Mouse (Mus musculus): ENCODE measurements around the gene Dpep1. TPM values are rescaled to one million over a fixed set of nuclear protein-coding genes. Genes with fewer than 3 reads are reported as not detected.

Gene Dpep1
- total RNA-seq, 1 experiment: not detected

DNA sequence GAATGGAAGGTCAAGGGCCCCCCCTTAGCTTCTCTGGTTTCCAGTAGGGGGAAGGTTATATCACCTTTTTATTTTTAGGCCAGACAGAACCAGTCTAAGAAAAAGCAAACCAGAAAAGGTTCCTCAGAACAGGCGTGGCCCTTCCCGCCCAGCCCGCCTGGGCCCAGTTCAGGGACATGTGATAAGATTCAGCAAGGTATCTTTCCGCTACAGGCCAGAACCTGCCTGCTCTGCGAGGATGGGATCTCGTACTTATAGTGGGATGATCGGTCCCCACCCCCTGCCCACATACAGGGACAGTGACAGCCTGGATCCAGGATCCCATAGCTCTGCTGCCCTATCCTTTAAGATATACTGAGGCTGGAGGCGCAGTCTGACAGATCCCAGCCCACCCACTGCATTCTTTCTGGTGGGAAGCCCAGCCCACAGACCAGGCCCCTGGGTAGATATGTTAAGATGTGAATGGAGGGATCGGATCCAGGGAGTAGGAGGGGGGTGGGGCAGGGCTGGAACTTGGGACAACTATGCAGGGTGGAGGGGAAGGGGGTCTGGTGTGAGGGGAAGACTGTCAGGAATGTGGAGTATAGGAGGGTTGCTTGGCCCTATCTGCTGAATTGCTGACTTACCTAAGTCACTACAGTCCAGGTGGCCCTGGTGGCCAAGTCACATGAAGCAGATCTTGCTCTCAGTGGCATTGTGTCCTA, 29.8 kb upstream of the Dpep1 start:
- peaks cover 0 to 7% of the 10 kb centered on the region in 2 experiments; a peak in 1 of 4 replicates for H3K4me1 ChIP-seq (ENCODE audit: control insufficient read depth in 2 of 2, insufficient read depth in 2 of 2, low read length in 2 of 2, poor library complexity in 1 of 2)
- in situ Hi-C loops (cut with MboI; ENCODE audit: low sequenced_read_pairs in 2 of 2, unreplicated experiment in 2 of 2): no loop called here
- H3K9me3 ChIP-seq (ENCODE audit: control insufficient read depth, insufficient read depth, low read depth, low read length): no peaks in the 10 kb centered on the region
- no peak overlapping the region for H3K4me3 ChIP-seq (ENCODE audit: insufficient read depth in 1 of 2, low read depth in 1 of 2, low read length in 2 of 2, poor library complexity in 1 of 2, severe bottlenecking in 1 of 2)
- no peak for DNase-seq (ENCODE audit: low read depth, low spot score)
- H3K27ac ChIP-seq (ENCODE audit: insufficient read depth, low read depth, low read length, poor library complexity, severe bottlenecking): no peak overlapping the region
- no peaks in the 10 kb centered on the region for H3K36me3 ChIP-seq (ENCODE audit: control insufficient read depth, insufficient read depth, low read length, poor library complexity, severe bottlenecking)
- TF ChIP-seq CHD2 (IDR thresholded peaks at IDR 0.05; ENCODE audit: low read depth, low read length) (no peak), MAFK (IDR thresholded peaks at IDR 0.05; ENCODE audit: insufficient read depth, low read depth, low read length) (no peak), ZNF384 (IDR thresholded peaks at IDR 0.05; ENCODE audit: low read depth, low read length) (no peak), ZC3H11A (IDR thresholded peaks at IDR 0.05; ENCODE audit: borderline replicate concordance, low read depth, low read length) (no peak), HCFC1 (IDR thresholded peaks at IDR 0.05; ENCODE audit: borderline replicate concordance, insufficient read depth, low read length) (no peak)
- no peak overlapping the region for H3K9ac ChIP-seq (ENCODE audit: insufficient read depth, low read depth, low read length, poor library complexity, severe bottlenecking)

DNA sequence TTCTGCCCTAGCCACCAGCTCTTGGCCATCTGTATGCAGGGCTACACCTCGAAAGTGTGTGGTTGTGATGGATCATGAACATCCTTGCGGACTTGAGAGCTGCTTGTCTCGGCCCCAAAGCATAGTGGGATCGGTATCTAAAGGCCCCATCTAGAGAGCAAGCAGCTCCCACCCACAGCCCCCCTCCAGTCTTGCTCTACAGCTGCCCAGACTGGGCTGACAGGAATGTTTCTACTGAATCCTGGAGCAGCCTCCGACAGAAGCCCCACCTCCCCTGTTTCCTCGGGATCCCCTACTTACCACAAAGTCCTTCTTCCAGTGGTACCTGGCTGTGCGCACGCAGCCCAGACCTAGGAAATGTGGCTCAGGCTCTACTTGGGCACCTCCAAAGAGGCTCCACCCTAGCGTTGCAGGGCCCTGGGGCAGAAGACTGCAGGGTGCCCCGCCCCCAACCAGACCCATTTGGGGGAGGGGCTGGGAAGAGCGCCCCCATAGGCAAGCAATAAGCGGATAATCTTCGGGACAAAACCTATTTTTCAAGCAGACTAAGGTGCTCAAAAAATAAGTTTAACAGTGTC, 28.1 kb upstream of the Dpep1 start, which contains the start of gene Sult5a1:
Gene Sult5a1 (minus strand): TSS at position 428 of the 578 bp plus-strand sequence.
- TF ChIP-seq ZNF384 (IDR thresholded peaks at IDR 0.05; ENCODE audit: low read depth, low read length): no peak
- TF ChIP-seq CHD2 (IDR thresholded peaks at IDR 0.05; ENCODE audit: low read depth, low read length): no peak
- TF ChIP-seq MAFK (IDR thresholded peaks at IDR 0.05; ENCODE audit: insufficient read depth, low read depth, low read length): no peak
- TF ChIP-seq ZC3H11A (IDR thresholded peaks at IDR 0.05; ENCODE audit: borderline replicate concordance, low read depth, low read length): no peak
- TF ChIP-seq HCFC1 (IDR thresholded peaks at IDR 0.05; ENCODE audit: borderline replicate concordance, insufficient read depth, low read length): no peak
- in situ Hi-C loops (cut with MboI; ENCODE audit: low sequenced_read_pairs in 2 of 2, unreplicated experiment in 2 of 2): no loop called here
- Histone ChIP-seq H3K9ac (ENCODE audit: insufficient read depth, low read depth, low read length, poor library complexity, severe bottlenecking) (no peak within 1 kb of the TSS), H3K4me3 (ENCODE audit: insufficient read depth in 1 of 2, low read depth in 1 of 2, low read length in 2 of 2, poor library complexity in 1 of 2, severe bottlenecking in 1 of 2) (no peak within 1 kb of the TSS; a peak in 1 of 4 replicates), H3K36me3 (ENCODE audit: control insufficient read depth, insufficient read depth, low read length, poor library complexity, severe bottlenecking) (no peaks in the 10 kb centered on the region), H3K4me1 (ENCODE audit: control insufficient read depth in 2 of 2, insufficient read depth in 2 of 2, low read length in 2 of 2, poor library complexity in 1 of 2) (peaks cover 0 to 7% of the 10 kb centered on the region in 2 experiments; a peak in 1 of 4 replicates), H3K27ac (ENCODE audit: insufficient read depth, low read depth, low read length, poor library complexity, severe bottlenecking) (no peak within 1 kb of the TSS), H3K9me3 (ENCODE audit: control insufficient read depth, insufficient read depth, low read depth, low read length) (no peaks in the 10 kb centered on the region)
- no peak for DNase-seq (ENCODE audit: low read depth, low spot score)

GRCm38 (mm10) chr8:123181391-123181790, 4.7 kb upstream of the Dpep1 start:
- H3K9me3 ChIP-seq (ENCODE audit: control insufficient read depth, insufficient read depth, low read depth, low read length): peaks cover 6% of the 10 kb centered on the region; the same call in 1 of the 2 replicates
- H3K9ac ChIP-seq (ENCODE audit: insufficient read depth, low read depth, low read length, poor library complexity, severe bottlenecking): no peak overlapping the region
- no peak overlapping the region for H3K27ac ChIP-seq (ENCODE audit: insufficient read depth, low read depth, low read length, poor library complexity, severe bottlenecking)
- TF ChIP-seq HCFC1 (IDR thresholded peaks at IDR 0.05; ENCODE audit: borderline replicate concordance, insufficient read depth, low read length) (no peak), ZNF384 (IDR thresholded peaks at IDR 0.05; ENCODE audit: low read depth, low read length) (no peak), CHD2 (IDR thresholded peaks at IDR 0.05; ENCODE audit: low read depth, low read length) (no peak), ZC3H11A (IDR thresholded peaks at IDR 0.05; ENCODE audit: borderline replicate concordance, low read depth, low read length) (no peak), MAFK (IDR thresholded peaks at IDR 0.05; ENCODE audit: insufficient read depth, low read depth, low read length) (no peak)
- in situ Hi-C loops (cut with MboI; ENCODE audit: low sequenced_read_pairs in 2 of 2, unreplicated experiment in 2 of 2): no loop called here
- no peaks in the 10 kb centered on the region for H3K36me3 ChIP-seq (ENCODE audit: control insufficient read depth, insufficient read depth, low read length, poor library complexity, severe bottlenecking)
- no peak overlapping the region for H3K4me3 ChIP-seq (ENCODE audit: insufficient read depth in 1 of 2, low read depth in 1 of 2, low read length in 2 of 2, poor library complexity in 1 of 2, severe bottlenecking in 1 of 2)
- no peaks in the 10 kb centered on the region for H3K4me1 ChIP-seq (ENCODE audit: control insufficient read depth in 2 of 2, insufficient read depth in 2 of 2, low read length in 2 of 2, poor library complexity in 1 of 2)
- no peak for DNase-seq (ENCODE audit: low read depth, low spot score)

DNA sequence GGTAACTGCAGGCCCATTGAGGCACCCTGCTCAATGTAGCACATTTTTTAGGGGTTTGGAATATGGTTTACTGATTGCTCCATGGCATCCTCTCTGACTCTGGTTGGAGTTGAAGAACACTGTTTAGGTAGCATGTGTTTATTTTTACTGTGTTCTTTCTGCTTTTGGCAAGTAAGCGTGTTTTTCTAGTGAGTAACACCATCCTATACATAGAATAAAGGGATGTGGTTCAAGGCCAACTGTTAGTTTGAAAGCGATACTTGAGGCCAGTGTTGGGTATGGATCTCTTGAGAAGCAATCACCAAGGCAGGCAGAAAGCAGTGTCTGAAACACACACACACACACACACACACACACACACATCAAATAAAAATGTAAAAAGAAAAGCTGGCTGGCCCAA, 2.0 kb downstream of the Dpep1 start:
- no peak overlapping the region for H3K9ac ChIP-seq (ENCODE audit: insufficient read depth, low read depth, low read length, poor library complexity, severe bottlenecking)
- DNase-seq (ENCODE audit: low read depth, low spot score): no peak
- peaks cover 3 to 12% of the 10 kb centered on the region in 2 experiments; a peak in 3 of 4 replicates for H3K4me1 ChIP-seq (ENCODE audit: control insufficient read depth in 2 of 2, insufficient read depth in 2 of 2, low read length in 2 of 2, poor library complexity in 1 of 2)
- H3K36me3 ChIP-seq (ENCODE audit: control insufficient read depth, insufficient read depth, low read length, poor library complexity, severe bottlenecking): no peaks in the 10 kb centered on the region
- no peak overlapping the region for H3K27ac ChIP-seq (ENCODE audit: insufficient read depth, low read depth, low read length, poor library complexity, severe bottlenecking)
- no peak for TF ChIP-seq ZNF384 (IDR thresholded peaks at IDR 0.05; ENCODE audit: low read depth, low read length)
- no peaks in the 10 kb centered on the region for H3K9me3 ChIP-seq (ENCODE audit: control insufficient read depth, insufficient read depth, low read depth, low read length)
- no peak overlapping the region for H3K4me3 ChIP-seq (ENCODE audit: insufficient read depth in 1 of 2, low read depth in 1 of 2, low read length in 2 of 2, poor library complexity in 1 of 2, severe bottlenecking in 1 of 2)
- in situ Hi-C loops (cut with MboI; ENCODE audit: low sequenced_read_pairs in 2 of 2, unreplicated experiment in 2 of 2): no loop called here

All from ES-E14 (cell line).